Mouse (Mus musculus) CD4-positive, CD25-positive, alpha-beta regulatory T cell, adult 4 months (primary cell): Measurements from ENCODE around the gene Rps6ka5. TPM values are rescaled to one million over a fixed set of nuclear protein-coding genes. Genes with fewer than 3 reads are reported as not detected.

Experiments
- ATAC-seq: one replicate; pipeline ENCODE4 v1.8.0; 2017
- polyA plus RNA-seq, 2 experiments: library from polyadenylated mRNA; unstranded; fragments of 100-300 nt; shearing (Covaris generic); gene quantifications; one replicate each; pipeline ENCODE4 v1.2.1; 2017

The Rps6ka5 gene
- polyA plus RNA-seq, 2 experiments from 2014 or later: 3.2 to 6.2 TPM

GRCm38 (mm10) chr12:100586601-100587000 lies 140.2 kb downstream of the Rps6ka5 start:
- no peak for ATAC-seq

GRCm38 (mm10) chr12:100579221-100579620 lies 147.6 kb downstream of the Rps6ka5 start:
- ATAC-seq: no peak

- ATAC-seq: peak; percentile 49
Measured at GRCm38 (mm10) chr12:100578291-100578690, 148.5 kb downstream of the Rps6ka5 start.

- no peak for ATAC-seq
Measured at GRCm38 (mm10) chr12:100575739-100576138, 151.0 kb downstream of the Rps6ka5 start.

- ATAC-seq: no peak
Measured at GRCm38 (mm10) chr12:100570522-100571072, 156.2 kb downstream of the Rps6ka5 start.

- no peak for ATAC-seq
Measured at GRCm38 (mm10) chr12:100568831-100569230, 158.0 kb downstream of the Rps6ka5 start.

GRCm38 (mm10) chr12:100568105-100568504 lies 158.7 kb downstream of the Rps6ka5 start:
- ATAC-seq: no peak

- ATAC-seq: no peak
Measured at GRCm38 (mm10) chr12:100567627-100568026, 159.2 kb downstream of the Rps6ka5 start.

GRCm38 (mm10) chr12:100553675-100554074 lies 173.1 kb downstream of the Rps6ka5 start:
- no peak for ATAC-seq

GRCm38 (mm10) chr12:100551972-100552371 lies 174.8 kb downstream of the Rps6ka5 start:
- no peak for ATAC-seq

- no peak for ATAC-seq
Measured at GRCm38 (mm10) chr12:100544194-100544567, 182.6 kb downstream of the Rps6ka5 start.

- ATAC-seq: no peak
Measured at GRCm38 (mm10) chr12:100543437-100544193, 183.2 kb downstream of the Rps6ka5 start.

- no peak for ATAC-seq
Measured at GRCm38 (mm10) chr12:100542494-100542893, 184.3 kb downstream of the Rps6ka5 start.

- no peak for ATAC-seq
Measured at GRCm38 (mm10) chr12:100542076-100542475, 184.7 kb downstream of the Rps6ka5 start.

- ATAC-seq: no peak
Measured at GRCm38 (mm10) chr12:100539158-100539714, 187.5 kb downstream of the Rps6ka5 start.

GRCm38 (mm10) chr12:100538445-100539157 lies 188.2 kb downstream of the Rps6ka5 start:
- no peak for ATAC-seq

GRCm38 (mm10) chr12:100537091-100537490 lies 189.7 kb downstream of the Rps6ka5 start:
- ATAC-seq: no peak

GRCm38 (mm10) chr12:100535028-100535427 lies 191.8 kb downstream of the Rps6ka5 start:
- ATAC-seq: no peak

GRCm38 (mm10) chr12:100534028-100534427 lies 192.8 kb downstream of the Rps6ka5 start:
- ATAC-seq: no peak

- no peak for ATAC-seq
Measured at GRCm38 (mm10) chr12:100533209-100533608, 193.6 kb downstream of the Rps6ka5 start.

- ATAC-seq: no peak
Measured at GRCm38 (mm10) chr12:100531740-100532139, 195.0 kb downstream of the Rps6ka5 start.

GRCm38 (mm10) chr12:100530871-100531270 lies 195.9 kb downstream of the Rps6ka5 start:
- ATAC-seq: peak; percentile 75

- ATAC-seq: no peak
Measured at GRCm38 (mm10) chr12:100529651-100530050, 197.1 kb downstream of the Rps6ka5 start.
